Mouse (Mus musculus) heart, adult 9 months (tissue): ENCODE results near the gene Wipf2.
"Not testable (repeated sequence)": the region's sequence is repeated elsewhere in the genome, so short reads cannot be mapped to it uniquely, and the experiment has no call there.

ENCODE experiments used
- DNase-seq, 2 experiments: peaks; one replicate each; pipeline ENCODE4 v3.0.0; 2022; ENCODE audit warnings: low spot score in 2 of 2

Wipf2 gene

DNA sequence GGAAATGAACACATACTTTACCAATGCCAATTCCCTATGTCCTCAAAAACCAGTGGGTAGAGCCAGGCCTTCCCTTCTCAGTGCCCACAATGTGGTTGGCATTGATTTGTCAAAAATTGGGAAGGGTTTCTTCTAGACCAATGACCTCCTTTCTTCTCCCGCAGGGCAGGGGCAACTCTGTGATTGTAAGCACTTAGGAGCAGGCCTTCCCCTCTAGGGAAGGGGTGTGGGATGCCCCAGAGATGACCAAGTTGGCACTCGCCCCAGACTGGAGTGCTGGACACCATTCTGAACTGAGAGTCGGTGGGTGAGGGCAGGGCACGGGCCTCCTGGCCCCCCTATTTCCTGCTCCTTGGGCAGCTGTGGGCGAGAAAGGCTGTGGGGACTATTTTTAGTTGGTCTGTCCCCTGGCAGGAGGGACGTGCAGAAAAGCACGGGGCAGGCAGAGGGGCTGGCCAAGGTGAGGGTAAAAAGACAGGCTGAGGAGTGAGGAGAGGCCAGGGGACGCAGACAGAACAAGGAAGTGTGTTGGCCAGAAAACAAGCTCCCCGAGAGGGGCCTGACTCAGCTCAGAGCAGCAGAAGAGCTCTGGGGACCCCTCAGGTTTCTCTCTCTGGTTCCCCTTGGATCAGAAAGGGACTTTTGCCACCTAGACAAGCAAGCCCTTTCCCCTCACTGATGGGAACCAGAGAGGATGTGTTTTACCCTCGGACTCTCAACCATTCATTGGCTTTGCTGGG is 67.5 kb downstream of the Wipf2 start:
- no peak for DNase-seq

DNA sequence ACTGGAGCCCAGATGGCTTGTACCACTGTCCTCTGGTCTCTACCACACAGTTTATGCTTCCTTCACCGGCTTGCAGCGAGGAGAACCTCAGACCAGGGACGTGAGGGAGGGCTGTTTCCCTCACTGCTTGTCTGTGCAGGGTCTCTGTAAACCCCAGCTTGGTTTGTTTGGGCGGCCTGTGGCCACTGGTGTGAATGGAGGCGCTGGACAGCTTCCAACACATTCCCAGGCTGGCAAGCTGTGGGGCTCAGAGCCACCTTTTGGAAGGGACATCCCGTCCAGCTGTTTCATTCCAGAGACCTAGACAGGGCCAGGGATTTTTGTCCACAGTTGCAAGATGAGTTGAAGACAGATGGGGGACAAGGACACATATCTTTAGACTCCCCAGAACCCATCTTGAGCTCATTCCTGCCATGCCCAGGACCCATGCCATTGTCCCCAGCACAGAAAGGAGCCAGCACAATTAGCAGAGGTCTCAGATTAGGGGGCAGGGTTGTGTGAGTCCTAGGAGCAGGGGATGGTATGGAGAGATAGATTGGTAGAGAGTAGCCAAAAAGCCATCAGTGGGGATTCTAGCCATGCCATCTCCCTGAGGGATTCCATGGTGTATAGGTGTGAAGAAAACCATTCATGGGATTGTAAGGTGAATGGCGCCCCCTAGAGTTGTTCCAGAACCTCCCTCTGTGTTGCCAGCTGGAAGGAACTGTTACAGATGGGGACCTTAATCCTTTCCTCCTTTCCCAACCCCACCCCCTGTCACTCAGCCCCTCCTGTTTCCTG is 68.3 kb downstream of the Wipf2 start:
- no peak for DNase-seq

DNA sequence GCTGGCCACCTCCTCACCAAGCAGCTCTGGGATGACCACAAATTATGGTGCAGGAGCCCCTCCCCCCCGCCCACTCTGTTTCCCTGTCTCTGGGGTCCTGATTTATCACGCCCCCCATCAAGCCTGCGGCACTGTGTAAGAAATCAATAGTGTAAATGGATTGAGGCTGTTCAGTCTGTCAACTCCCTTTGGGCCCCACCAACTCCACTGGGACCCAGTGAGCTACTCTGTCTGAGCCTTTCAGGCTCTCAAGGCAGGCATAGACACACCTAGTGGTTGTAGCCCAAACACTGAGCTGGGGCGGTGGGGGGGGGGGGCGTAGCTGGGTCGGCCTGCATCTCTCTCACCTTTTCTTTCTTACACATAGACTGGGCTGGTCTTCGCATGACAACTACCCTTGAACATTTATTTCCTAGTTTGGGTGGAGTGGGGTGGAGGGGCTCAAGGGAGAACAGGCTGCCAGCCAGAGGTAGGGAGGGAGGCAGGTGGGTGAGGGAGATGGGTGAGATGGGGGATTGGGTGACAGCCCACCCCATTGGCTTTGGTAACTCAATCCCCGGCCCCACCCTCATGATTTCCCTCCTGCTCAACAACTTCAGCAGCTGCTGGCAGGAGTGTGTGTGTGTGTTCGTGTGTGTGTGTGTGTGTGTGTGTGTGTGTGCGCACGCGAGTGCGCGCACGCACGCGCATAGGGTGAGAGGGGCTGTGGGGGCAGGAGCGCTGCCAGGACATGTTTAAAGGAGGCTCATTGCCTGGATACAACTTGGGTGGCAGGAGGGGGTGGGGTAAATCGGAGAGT is 69.1 kb downstream of the Wipf2 start:
- no peak for DNase-seq

DNA sequence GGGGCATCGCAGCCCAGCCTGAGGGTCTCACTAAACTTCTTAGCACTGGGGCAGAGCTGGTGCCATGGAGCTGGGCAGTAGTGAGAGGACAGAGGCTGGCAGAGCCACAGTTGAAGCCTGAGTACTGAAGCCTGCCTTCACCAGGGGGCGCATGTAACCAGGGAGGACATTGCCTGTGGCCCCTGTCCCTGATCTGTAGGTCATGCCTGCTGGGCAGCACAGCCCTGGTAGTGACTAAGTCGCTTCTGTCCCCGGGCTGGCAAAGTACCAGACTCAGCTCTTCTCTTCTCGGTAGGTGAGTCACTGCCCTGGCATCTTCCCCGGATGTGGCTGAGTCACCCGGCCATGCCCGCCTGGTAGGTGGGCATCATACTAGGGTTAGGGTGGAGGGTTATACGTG is 69.7 kb downstream of the Wipf2 start:
- DNase-seq, result peak in 1 of 2 experiments; percentile 75

DNA sequence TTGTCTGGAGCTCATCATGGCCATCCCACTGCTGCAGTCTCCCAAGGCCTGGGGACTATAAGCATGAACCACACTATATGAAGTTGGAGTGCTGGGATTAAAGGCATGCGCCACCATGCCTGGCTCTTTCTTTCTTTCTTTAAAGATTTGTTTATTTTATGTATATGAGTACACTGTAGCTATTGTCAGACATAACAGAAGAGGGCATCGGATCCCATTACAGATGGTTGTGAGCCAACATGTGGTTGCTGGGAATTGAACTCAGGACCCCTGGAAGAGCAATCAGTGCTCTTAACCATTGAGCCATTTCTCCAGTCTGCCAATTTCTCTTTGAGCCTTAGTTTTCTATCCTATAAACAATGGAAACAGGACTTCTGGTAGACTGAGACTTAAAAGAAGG is 70.4 kb downstream of the Wipf2 start:
- DNase-seq, result not testable (repeated sequence)

DNA sequence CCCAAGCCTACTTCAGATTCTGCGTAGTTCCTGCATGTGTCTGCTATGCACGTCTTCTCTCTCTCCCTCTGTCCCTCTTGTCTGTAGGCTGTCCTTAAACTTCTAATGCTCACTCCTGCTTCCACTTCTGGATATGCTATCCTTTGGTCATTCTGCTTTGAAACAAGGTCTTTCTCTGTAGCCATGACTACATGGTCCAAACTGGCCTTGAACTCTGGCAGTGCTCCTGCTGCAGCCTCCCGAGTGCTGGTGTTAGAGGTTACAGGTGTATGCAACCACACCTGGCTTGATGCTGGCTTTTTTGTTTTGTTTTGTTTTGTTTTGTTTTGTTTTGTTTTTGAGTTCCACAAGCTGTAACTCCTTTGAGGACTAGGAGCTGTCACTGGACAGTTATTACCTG is 70.9 kb downstream of the Wipf2 start:
- DNase-seq, result no peak

DNA sequence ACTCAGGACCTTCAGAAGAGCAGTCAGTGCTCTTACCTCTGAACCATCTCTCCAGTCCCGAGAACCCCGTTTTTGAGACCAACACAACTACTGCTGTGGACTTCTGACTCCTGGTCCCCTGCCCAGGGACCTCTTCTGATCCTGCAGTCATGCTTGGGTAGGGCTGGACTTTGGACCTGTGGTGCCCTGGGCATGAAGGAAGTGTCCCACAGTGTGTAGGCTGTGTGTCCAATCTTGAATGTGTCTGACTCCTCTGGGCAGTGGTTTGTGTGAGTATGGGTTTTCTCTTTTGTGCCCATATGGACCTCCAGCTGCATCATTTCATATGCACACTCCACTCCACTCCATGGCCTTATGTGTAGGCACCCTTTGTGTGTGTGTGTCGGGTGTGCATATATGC is 71.7 kb downstream of the Wipf2 start:
- DNase-seq, result no peak

DNA sequence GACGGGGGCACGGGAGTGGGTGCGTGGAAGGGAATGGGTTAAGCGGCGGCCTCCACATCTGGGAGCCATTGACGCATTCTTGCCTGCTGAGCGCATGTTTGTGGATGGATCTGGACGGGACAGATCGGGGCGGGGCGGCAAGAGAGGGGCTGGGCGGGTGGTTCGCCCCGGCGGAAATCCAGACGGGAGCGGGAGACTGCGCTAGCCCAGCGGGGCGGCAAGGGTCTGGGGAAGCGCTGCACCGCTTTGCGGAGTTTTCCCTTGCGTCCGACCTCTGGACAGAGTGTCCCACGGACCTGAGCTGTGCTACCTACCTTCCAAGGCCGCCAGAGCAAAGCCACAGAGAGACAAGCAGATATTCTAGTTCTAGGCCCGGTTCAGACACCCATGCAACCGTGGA is 72.7 kb downstream of the Wipf2 start:
- peak; percentile 78 to 84 for DNase-seq

DNA sequence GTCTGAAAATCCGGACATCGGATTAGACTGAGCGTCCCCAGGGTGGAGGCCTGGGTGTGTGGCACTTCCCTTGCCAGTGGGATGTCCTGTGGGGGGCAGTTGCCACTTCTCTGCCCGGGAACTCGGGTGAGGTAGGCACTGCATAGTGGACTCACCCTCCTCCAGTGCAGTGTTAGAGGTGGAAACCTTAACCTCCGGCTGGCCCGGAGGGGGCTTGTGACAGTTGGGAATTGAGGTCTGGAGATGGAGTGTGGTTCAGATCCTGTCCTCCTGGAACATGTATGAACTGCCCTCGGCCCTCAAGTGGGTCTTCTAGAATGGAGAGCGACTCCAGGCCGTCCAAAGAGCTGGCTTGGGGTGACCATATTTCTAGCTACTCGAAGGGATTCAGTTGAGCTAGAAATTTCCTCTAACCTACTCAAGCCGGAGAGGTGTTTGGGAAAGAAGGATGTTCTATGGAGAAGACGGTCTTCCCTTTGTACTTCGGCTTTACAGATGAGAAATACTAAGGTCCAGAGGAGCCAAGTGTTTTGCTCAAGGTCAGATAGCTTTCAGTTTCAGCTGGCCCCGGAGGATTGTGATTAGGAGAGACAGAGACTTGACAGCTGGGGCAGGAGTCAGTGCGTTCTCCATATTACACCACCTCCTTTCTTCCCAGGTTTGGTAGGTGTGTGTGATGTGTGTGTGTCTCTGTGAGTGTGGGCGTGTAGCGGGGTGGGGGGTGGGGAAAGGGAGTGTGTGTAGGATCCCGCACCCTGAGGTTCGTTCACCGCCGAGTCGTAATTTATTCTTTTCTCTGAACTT is 73.4 kb downstream of the Wipf2 start:
- DNase-seq, result no peak

DNA sequence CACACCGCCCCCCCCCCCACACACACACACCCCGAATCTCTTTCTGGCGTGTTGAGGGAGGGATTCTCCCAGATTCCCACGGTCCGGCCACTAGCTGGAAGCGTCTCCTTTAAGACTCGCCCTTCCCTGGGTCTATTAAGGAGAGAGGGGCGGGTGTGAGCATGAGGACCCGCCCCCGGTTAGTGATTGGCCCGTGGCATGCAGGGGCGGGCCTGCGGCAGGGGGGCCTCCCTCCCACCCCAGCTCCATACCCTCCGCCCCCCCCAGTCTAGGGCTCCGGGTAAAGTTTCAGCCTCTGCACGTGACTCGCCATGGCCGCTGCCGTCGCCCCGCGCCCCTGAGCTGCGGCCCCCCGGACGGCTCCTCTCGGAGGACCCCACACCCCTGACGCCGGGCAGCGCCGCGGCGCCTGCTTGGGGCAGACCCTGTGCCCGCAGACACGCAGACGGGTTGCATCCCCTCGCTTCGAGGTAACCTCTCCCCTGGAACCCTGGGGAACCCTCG is 74.0 kb downstream of the Wipf2 start:
- peak; percentile 93 to 95 for DNase-seq

DNA sequence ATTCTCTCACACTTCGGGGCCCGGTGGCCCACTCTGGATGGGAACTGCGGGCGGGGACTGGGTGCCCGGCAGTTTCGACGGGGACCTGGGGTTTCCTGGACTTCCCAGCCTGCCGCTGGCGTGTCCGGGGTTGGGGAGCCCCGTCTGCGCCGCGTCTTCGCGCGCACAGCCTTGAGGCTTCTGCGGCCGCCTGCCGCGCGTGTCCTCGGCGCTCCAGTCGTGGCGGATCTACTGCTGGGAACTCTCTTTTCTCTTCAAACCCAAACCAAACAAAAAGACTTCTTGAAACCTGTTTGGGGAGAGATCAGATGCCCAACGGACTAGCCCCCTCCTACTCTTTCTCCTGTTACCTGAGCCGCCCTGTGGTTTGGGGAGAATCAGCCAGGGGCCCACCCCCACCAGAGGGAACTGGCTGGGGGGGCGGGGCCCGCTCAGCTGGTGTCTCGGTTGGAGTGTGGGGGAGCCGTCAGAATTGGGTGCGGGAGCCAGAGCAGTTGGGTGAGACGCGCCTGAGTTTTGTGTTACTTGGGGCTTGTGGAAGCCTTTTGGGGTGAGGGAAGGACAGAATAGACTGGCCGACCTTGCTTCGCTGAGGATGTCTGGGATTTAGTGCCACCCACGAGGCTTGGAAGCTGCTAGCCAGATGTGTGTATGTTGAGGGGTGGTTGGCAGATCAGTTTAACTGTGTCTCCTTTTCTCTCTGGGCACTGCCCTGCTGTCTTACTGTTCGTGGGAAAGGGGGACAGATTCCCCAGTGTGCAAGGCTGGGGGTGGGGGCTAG is 74.7 kb downstream of the Wipf2 start:
- DNase-seq, result peak in 1 of 2 experiments; percentile 63

DNA sequence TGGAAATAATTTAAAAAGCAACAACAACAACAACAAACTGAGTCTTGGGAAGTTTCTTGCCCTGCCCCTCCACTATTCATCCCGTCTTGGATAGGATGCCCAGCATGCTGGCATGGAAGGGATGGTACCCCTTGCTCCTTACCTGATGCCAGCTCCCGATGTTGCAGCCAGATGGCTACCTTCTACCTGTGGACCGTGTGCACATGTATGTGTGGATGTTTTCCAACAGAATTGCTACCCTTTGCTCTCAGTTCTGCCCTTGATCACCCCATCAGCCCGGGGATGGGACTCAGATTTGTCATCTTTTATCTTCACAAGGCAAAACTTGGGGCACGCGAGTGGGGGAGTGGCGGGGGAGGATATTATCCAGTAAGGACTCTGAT is 75.3 kb downstream of the Wipf2 start:
- DNase-seq, result no peak

DNA sequence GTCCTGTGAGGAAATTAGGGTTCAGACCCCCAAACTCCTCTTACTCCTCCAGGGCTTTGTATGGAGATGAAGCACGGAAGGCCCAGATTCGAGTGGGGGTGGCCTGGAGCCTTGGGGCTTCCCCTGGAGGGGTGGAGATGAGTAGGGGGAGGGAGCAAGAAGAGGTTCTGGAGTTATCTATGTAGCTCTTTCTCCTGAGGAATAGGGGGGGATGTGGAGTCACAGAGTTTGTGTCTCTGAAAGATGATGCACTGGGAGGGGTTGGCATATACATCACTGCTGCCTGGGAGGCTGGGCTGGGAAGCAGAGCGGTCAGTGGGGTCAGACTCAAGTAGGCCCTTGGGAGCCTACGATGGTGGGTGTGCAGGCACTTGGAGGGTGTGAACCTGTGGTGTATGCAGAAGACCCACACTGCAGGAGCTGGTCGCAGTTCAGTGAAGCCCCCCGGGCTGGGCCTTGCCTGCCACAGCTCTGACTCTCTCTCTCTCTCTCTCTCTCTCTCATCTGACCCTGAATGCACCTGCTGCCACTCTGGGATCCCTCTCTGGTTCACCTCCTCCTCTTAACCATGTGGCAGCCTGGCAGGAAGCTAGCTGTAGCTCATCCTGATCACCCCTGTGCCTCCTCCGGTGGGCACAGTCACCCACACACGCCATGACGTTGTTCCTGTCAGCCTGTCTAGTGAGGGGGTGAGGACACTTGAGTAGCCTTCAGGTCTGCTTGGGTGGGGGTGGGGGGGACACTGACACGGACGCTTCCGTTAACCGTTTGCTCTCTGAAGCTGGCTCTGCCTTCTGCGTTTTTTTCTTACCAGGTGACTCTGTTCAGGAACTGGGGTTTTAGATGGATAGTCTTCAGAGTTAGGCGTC is 75.9 kb downstream of the Wipf2 start:
- peak in 1 of 2 experiments; percentile 28 for DNase-seq

DNA sequence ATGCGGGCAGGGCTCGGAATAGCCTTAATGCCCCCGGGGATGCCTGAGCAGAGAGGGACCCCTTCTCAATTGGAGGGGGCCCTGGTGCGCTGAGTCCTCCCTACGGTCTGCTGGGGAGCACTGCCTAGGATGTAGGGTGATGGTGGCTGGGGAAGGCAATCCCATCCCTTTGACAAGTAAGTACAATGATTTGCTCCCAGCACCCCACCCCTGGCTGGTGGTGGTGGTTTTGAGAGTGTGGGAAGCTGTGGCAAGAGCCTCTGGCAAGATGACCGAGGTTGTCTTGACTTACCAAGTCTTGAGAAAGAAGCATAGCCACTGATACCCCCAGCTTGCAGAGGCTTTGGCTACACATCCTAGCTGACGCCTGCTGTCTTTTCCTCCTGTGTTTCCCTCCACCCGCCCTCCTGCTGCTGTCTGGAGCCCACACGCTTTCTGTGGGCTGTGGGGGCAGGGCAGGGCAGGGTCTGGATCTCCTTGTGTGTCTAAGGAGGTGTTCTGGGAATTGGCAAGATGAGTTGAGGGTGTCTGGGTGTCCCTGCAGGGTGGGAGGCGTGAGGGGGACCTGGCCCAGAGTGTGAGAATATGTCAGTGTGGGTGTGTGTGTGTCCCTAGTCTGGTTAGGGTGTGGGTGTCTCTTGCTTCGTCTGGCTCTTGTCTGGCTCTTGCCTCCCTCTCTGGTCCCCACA is 76.7 kb downstream of the Wipf2 start:
- no peak for DNase-seq

DNA sequence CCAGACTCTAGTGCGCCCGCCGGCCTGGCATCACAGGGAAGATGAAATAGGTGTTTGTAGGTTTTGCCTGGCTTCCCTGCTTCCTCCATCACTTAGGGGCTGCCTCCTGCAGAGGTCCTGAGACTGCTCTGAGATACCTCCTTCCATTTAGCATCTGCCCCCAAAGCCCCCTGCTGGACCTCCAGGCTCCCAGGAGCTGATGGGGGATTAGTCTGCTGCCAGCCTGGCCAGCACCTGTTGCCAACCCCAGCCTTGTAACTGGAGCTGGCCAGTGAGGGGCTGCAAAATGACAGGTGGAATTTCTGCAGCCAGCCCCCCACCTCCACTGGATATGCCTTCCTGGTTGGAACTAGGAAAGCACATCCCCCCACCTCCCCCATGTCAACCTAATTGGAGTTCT is 77.3 kb downstream of the Wipf2 start:
- DNase-seq, result no peak

DNA sequence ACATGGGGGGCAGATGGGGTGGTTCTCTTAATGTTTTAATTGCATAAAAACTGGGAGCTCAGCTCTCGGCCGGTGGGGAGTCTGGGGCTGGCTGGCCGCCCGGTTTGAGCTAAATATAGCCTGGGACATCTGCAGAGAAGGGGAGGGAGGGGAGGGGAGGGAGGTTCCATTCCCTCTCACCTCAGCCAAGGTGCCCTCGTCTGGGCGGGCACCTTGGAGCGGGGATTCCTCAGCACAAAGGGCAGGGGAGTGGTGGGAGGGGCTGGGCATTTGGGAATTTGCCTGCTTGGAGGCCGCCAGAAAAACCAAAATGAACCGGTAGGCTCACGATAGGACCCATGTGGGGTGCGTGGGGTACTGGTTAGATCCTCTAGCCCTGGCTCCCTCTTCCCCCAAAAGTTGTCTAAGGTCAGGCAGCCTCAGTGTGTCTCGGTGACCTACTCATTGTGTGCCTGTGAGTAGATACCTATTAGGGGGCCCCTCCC is 77.9 kb downstream of the Wipf2 start:
- DNase-seq, result no peak

DNA sequence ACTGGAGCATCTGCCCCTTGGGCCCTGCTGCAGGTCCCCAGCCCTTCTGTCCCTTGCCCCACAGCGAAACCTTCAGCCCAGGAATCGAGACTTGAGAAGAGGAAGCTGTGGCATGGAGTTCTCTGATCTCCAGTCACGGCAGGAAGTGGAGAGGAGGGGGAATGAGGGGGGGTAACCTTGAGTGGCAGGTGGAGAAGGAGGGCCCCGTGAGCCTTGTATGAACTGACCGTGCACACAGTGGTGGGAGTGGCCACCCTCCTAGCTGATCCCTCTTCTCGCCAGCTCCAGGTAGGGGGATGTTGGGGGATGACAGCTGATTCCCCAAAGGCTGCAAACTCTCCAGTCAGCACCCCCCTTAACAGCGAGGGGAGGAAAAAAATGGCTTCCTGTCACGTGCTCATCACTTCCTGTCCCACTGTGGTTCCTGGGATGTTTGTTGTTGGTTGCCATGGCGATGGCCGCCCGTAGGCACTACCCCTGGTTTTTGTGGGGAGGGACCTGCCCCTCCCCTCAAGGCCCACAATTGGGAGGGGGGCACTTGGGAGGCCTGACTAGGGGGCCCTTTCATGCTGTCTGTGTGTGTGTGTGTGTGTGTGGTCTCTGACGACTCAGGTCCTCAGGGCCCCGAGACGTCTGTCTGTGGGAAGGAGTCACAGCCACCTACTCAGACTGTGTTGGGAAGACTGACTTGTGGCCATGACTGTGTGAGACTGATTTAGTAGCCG is 78.5 kb downstream of the Wipf2 start:
- DNase-seq, result peak; percentile 91 to 93

DNA sequence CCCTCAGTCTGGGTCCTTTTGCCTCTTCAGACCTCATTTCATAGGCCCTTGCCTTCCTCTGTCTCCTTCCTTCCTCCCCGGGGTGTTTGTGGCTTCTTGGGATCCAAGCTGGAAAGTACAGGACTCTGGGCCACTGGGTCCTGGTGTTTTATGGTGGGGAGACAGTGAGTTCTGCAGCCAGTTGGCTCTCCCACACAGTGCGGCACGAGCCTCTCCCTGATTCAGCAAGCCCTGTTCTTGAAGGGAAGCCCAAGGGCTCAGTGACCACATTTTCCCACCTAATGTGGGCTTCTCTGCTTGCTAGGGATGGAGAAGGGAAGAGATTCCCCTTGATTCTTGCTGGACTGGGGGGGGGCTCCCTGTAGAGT is 79.1 kb downstream of the Wipf2 start:
- no peak for DNase-seq
